Mouse (Mus musculus): ENCODE data around the gene 4632433K11Rik.

- TF ChIP-seq CTCF (IDR thresholded peaks at IDR 0.05; ENCODE audit: extremely low read depth, insufficient read depth, low read length), result no peak
- TF ChIP-seq POLR2A (IDR thresholded peaks at IDR 0.05; ENCODE audit: extremely low read depth, insufficient read depth, low read length), result no peak
Measured at GRCm38 (mm10) chr7:5037026-5037425, 3.1 kb downstream of the 4632433K11Rik start.
